Mouse (Mus musculus) kidney, adult 18-20 months (tissue): ENCODE results near the gene Mrap2.

Source experiments
- DNase-seq: peaks from one replicate; pipeline ENCODE4 v3.0.0; 2021

Gene Mrap2

GRCm38 (mm10) chr9:87182231-87182630 lies 38.1 kb downstream of the Mrap2 start:
- DNase-seq: no peak

- no peak for DNase-seq
Measured at GRCm38 (mm10) chr9:87187336-87187735, 43.2 kb downstream of the Mrap2 start.

GRCm38 (mm10) chr9:87193721-87194120 lies 49.6 kb downstream of the Mrap2 start:
- no peak for DNase-seq

- DNase-seq: no peak
Measured at GRCm38 (mm10) chr9:87197277-87197676, 53.2 kb downstream of the Mrap2 start.

GRCm38 (mm10) chr9:87198036-87198435 lies 53.9 kb downstream of the Mrap2 start:
- no peak for DNase-seq

- DNase-seq: no peak
Measured at GRCm38 (mm10) chr9:87200426-87200825, 56.3 kb downstream of the Mrap2 start.

GRCm38 (mm10) chr9:87200919-87201318 lies 56.8 kb downstream of the Mrap2 start:
- no peak for DNase-seq

- DNase-seq: no peak
Measured at GRCm38 (mm10) chr9:87202431-87202830, 58.3 kb downstream of the Mrap2 start.

- no peak for DNase-seq
Measured at GRCm38 (mm10) chr9:87210830-87211339, 66.8 kb downstream of the Mrap2 start.

GRCm38 (mm10) chr9:87213204-87213603 lies 69.1 kb downstream of the Mrap2 start:
- DNase-seq: no peak
